Mouse (Mus musculus) megakaryocyte, embryonic 14.5 days (primary cell): ENCODE data around the gene Olfr147.
"Not testable (repeated sequence)": the region's sequence is repeated elsewhere in the genome, so short reads cannot be mapped to it uniquely, and the experiment has no call there.

Source experiments
- FLI1 ChIP-seq: IDR thresholded peaks from 2 replicates; pipeline ENCODE4 v1.6.1; 2012; ENCODE audit warnings: low read length, inconsistent platforms, mixed read lengths
- GATA1 ChIP-seq: IDR thresholded peaks from 3 replicates; pipeline ENCODE4 v1.6.1; 2012; ENCODE audit warnings: mixed read lengths, low read length, inconsistent platforms, borderline replicate concordance

DNA sequence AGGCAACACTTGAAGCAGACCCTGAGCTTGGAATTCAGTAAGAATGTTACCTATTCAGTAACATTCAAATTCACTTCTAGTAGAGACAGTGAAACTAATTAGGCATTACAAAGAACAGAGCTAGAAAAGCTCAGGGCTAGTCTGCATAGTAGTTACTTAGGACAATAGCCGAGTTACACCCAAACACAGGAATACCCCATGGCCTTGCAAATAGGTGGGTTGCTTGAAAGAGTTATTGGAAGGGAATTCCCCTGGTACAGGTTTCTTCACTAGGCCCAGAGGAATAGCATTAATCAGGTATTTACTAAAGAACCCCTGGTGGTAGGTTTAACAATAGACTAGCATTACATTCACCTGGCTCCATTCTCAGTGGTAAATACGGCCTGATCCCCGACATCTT is 6.0 kb downstream of the Olfr147 start:
- TF ChIP-seq FLI1, GATA1: not testable (repeated sequence)
